Mouse (Mus musculus) MEL (cell line): ENCODE measurements around the gene Lsamp. TPM values are rescaled to one million over a fixed set of nuclear protein-coding genes. Genes with fewer than 3 reads are reported as not detected.

Experiments
- DNase-seq: peaks from one replicate; pipeline ENCODE4 v3.0.0; 2011; ENCODE audit warnings: low read depth, low spot score
- H3K27ac ChIP-seq: 2 replicates; pipeline ENCODE4 v1.5.1; 2012; ENCODE audit warnings: low read depth, mild to moderate bottlenecking, control low read depth, low read length, moderate library complexity; ENCODE audit not compliant: control insufficient read depth
- H3K27me3 ChIP-seq, 2 experiments: fragments of 150-350 bp in 1 of 2; sonication (generic) in 1 of 2; 2 replicates each; pipeline ENCODE4 v1.6.1; 2012; ENCODE audit warnings: low read length in 2 of 2, mild to moderate bottlenecking in 2 of 2, improper control_type of control experiment in 1 of 2, moderate library complexity in 1 of 2; ENCODE audit not compliant: insufficient read depth in 2 of 2, control insufficient read depth in 1 of 2
- H3K36me3 ChIP-seq, 2 experiments: 2 replicates each; pipeline ENCODE4 v1.6.1; 2012 to 2014; ENCODE audit warnings: low read length in 2 of 2, improper control_type of control experiment in 1 of 2, inconsistent platforms in 1 of 2, mild to moderate bottlenecking in 1 of 2; ENCODE audit not compliant: insufficient read depth in 2 of 2, control insufficient read depth in 1 of 2
- H3K4me1 ChIP-seq, 2 experiments: fragments of 150-350 bp in 1 of 2; sonication (generic) in 1 of 2; 2 replicates each; pipeline ENCODE4 v1.6.1; 2012; ENCODE audit warnings: low read length in 2 of 2, improper control_type of control experiment in 1 of 2, mild to moderate bottlenecking in 1 of 2; ENCODE audit not compliant: insufficient read depth in 2 of 2, control insufficient read depth in 1 of 2
- H3K4me3 ChIP-seq, 2 experiments: fragments of 150-350 bp in 1 of 2; sonication (generic) in 1 of 2; 2 replicates each; pipeline ENCODE4 v1.5.1; 2012; ENCODE audit warnings: low read depth in 2 of 2, low read length in 2 of 2, mild to moderate bottlenecking in 2 of 2, moderate library complexity in 2 of 2, control low read depth in 1 of 2, improper control_type of control experiment in 1 of 2; ENCODE audit not compliant: control insufficient read depth in 1 of 2, insufficient read depth in 1 of 2
- H3K79me2 ChIP-seq: 2 replicates; pipeline ENCODE4 v1.6.1; 2012; ENCODE audit warnings: mild to moderate bottlenecking, low read length, moderate library complexity; ENCODE audit not compliant: control insufficient read depth, poor library complexity, insufficient read depth
- H3K9ac ChIP-seq: 2 replicates; pipeline ENCODE4 v1.6.1; 2012; ENCODE audit warnings: low read depth, mild to moderate bottlenecking, control low read depth, low read length, moderate library complexity; ENCODE audit not compliant: control insufficient read depth, poor library complexity, severe bottlenecking
- H3K9me3 ChIP-seq: fragments of 150-350 bp; sonication (generic); replicated peaks from 2 replicates; pipeline ENCODE4 v1.6.1; 2012; ENCODE audit warnings: mild to moderate bottlenecking, low read length, improper control_type of control experiment, moderate library complexity; ENCODE audit not compliant: insufficient read depth
- BHLHE40 ChIP-seq: IDR thresholded peaks from 2 replicates; pipeline ENCODE4 v1.6.1; 2012; ENCODE audit warnings: low read depth, mild to moderate bottlenecking, inconsistent platforms, low read length, improper control_type of control experiment, borderline replicate concordance
- CHD1 ChIP-seq: IDR thresholded peaks from 2 replicates; pipeline ENCODE4 v1.6.1; 2012; ENCODE audit warnings: low read depth, mild to moderate bottlenecking, inconsistent platforms, low read length, improper control_type of control experiment
- CHD2 ChIP-seq: IDR thresholded peaks from 2 replicates; pipeline ENCODE4 v1.6.1; 2011; ENCODE audit warnings: low read length, improper control_type of control experiment
- E2F4 ChIP-seq: IDR thresholded peaks from 2 replicates; pipeline ENCODE4 v1.6.1; 2011; ENCODE audit warnings: low read depth, low read length, improper control_type of control experiment, borderline replicate concordance
- EP300 ChIP-seq, 2 experiments: IDR thresholded peaks; 2 replicates each; pipeline ENCODE4 v1.6.1; 2011; ENCODE audit warnings: improper control_type of control experiment in 2 of 2, low read length in 2 of 2, low read depth in 1 of 2, mild to moderate bottlenecking in 1 of 2
- ETS1 ChIP-seq: IDR thresholded peaks from 2 replicates; pipeline ENCODE4 v1.6.1; 2012; ENCODE audit warnings: low read depth, mild to moderate bottlenecking, inconsistent platforms, low read length, improper control_type of control experiment, moderate library complexity
- GATA1 ChIP-seq: IDR thresholded peaks from 2 replicates; pipeline ENCODE4 v1.6.1; 2011; ENCODE audit warnings: low read depth, low read length, improper control_type of control experiment
- HCFC1 ChIP-seq: IDR thresholded peaks from 2 replicates; pipeline ENCODE4 v1.6.1; 2012; ENCODE audit warnings: low read depth, mild to moderate bottlenecking, inconsistent platforms, low read length, improper control_type of control experiment, moderate library complexity
- MAFK ChIP-seq: IDR thresholded peaks from 2 replicates; pipeline ENCODE4 v1.6.1; 2011; ENCODE audit warnings: low read depth, mild to moderate bottlenecking, low read length, improper control_type of control experiment, borderline replicate concordance
- MAX ChIP-seq: IDR thresholded peaks from 2 replicates; pipeline ENCODE4 v1.6.1; 2011; ENCODE audit warnings: low read length, improper control_type of control experiment
- MAZ ChIP-seq: IDR thresholded peaks from 2 replicates; pipeline ENCODE4 v1.6.1; 2012; ENCODE audit warnings: low read depth, mild to moderate bottlenecking, inconsistent platforms, low read length, improper control_type of control experiment
- MYB ChIP-seq: IDR thresholded peaks from 2 replicates; pipeline ENCODE4 v1.6.1; 2011; ENCODE audit warnings: mild to moderate bottlenecking, low read depth, low read length, improper control_type of control experiment
- MYC ChIP-seq: IDR thresholded peaks from 2 replicates; pipeline ENCODE4 v1.6.1; 2011; ENCODE audit warnings: low read depth, mild to moderate bottlenecking, low read length, improper control_type of control experiment, moderate library complexity
- NELFE ChIP-seq: IDR thresholded peaks from 2 replicates; pipeline ENCODE4 v1.6.1; 2011; ENCODE audit warnings: low read depth, low read length, improper control_type of control experiment
- NRF1 ChIP-seq: IDR thresholded peaks from 2 replicates; pipeline ENCODE4 v1.6.1; 2014; ENCODE audit warnings: low read depth, mild to moderate bottlenecking, inconsistent platforms, low read length, improper control_type of control experiment, moderate library complexity; ENCODE audit not compliant: poor library complexity, insufficient read depth, severe bottlenecking
- POLR2A ChIP-seq, 2 experiments: IDR thresholded peaks; 2 replicates each; pipeline ENCODE4 v1.6.1; 2011 to 2012; ENCODE audit warnings: low read length in 2 of 2, mild to moderate bottlenecking in 2 of 2, control low read depth in 1 of 2, improper control_type of control experiment in 1 of 2, low read depth in 1 of 2, moderate library complexity in 1 of 2; ENCODE audit not compliant: control insufficient read depth in 1 of 2, insufficient read depth in 1 of 2, poor library complexity in 1 of 2
- POLR2AphosphoS2 ChIP-seq: IDR thresholded peaks from 2 replicates; pipeline ENCODE4 v1.6.1; 2011; ENCODE audit warnings: low read length, improper control_type of control experiment
- POLR2AphosphoS5 ChIP-seq: IDR thresholded peaks from 2 replicates; pipeline ENCODE4 v1.6.1; 2012; ENCODE audit warnings: low read depth, borderline replicate concordance, mild to moderate bottlenecking, inconsistent platforms, low read length, moderate library complexity, mixed read lengths
- RAD21 ChIP-seq: IDR thresholded peaks from 2 replicates; pipeline ENCODE4 v1.6.1; 2011; ENCODE audit warnings: mild to moderate bottlenecking, low read depth, low read length, improper control_type of control experiment
- RCOR1 ChIP-seq: IDR thresholded peaks from 2 replicates; pipeline ENCODE4 v1.6.1; 2012; ENCODE audit warnings: low read depth, mild to moderate bottlenecking, inconsistent platforms, low read length, improper control_type of control experiment
- SMC3 ChIP-seq: IDR thresholded peaks from 2 replicates; pipeline ENCODE4 v1.6.1; 2011; ENCODE audit warnings: low read depth, low read length, improper control_type of control experiment
- TAL1 ChIP-seq: IDR thresholded peaks from 2 replicates; pipeline ENCODE4 v1.6.1; 2012; ENCODE audit warnings: mild to moderate bottlenecking, inconsistent platforms, low read length, moderate library complexity, mixed read lengths
- TBP ChIP-seq: IDR thresholded peaks from 2 replicates; pipeline ENCODE4 v1.8.0; 2011; ENCODE audit warnings: low read depth, low read length, improper control_type of control experiment
- TCF12 ChIP-seq: IDR thresholded peaks from 2 replicates; pipeline ENCODE4 v1.6.1; 2014; ENCODE audit warnings: low read depth, mild to moderate bottlenecking, inconsistent platforms, low read length, improper control_type of control experiment, moderate library complexity
- ZC3H11A ChIP-seq: IDR thresholded peaks from 2 replicates; pipeline ENCODE4 v1.6.1; 2012; ENCODE audit warnings: low read depth, mild to moderate bottlenecking, inconsistent platforms, low read length, improper control_type of control experiment
- ZKSCAN1 ChIP-seq: IDR thresholded peaks from 2 replicates; pipeline ENCODE4 v1.6.1; 2012; ENCODE audit warnings: low read depth, mild to moderate bottlenecking, inconsistent platforms, low read length, improper control_type of control experiment, moderate library complexity
- ZMIZ1 ChIP-seq: IDR thresholded peaks from 2 replicates; pipeline ENCODE4 v1.6.1; 2012; ENCODE audit warnings: low read depth, mild to moderate bottlenecking, inconsistent platforms, low read length, improper control_type of control experiment, moderate library complexity
- polyA plus RNA-seq, 2 experiments: library from polyadenylated mRNA; stranded (reverse) in 1 of 2; unstranded in 1 of 2; fragments of >175 nt in 1 of 2; fragments of >200 nt in 1 of 2; gene quantifications; 2 replicates each; pipeline versions ENCODE4 v1.2.1 to v1.2.4; 2012; ENCODE audit warnings: low replicate concordance in 2 of 2, low read depth in 1 of 2; ENCODE audit not compliant: insufficient read length in 2 of 2, insufficient read depth in 1 of 2, missing spikeins in 1 of 2
- total RNA-seq: library from RNA; depleted of rRNA; stranded (reverse); fragments of 300-350 nt; gene quantifications from 2 replicates; pipeline ENCODE4 v1.2.3, GENCODE M21; 2012

Lsamp gene
- total and polyA plus RNA-seq, 3 experiments = 0.42 TPM; not detected in 2

DNA sequence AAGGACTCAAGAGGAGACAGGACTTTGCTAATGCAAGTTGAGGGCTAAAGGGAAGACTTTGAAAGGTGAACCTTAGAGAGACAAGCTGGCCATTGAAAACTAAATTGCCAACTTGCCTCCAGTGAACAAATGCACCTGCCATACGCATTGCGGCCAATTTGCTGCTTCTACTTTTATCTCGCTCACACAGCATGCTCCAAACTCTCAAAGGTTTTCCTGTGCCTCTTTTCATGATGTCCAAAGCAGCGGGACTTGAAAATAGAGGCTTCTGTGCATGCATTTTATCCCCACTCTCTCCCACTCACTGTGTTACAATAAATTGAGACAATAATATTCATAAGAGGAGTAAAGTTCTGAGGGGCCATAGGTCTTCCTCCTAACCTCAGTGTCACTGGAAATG, 1945.4 kb downstream of the Lsamp start:
- no peaks in the 10 kb centered on the region for H3K36me3 ChIP-seq
- no peak for DNase-seq
- no peaks in the 10 kb centered on the region for H3K4me1 ChIP-seq
- no peaks in the 10 kb centered on the region for H3K9me3 ChIP-seq
- no peak overlapping the region for H3K9ac ChIP-seq
- TF ChIP-seq E2F4 (no peak), TCF12 (no peak), ETS1 (no peak), CHD2 (no peak), EP300 (IDR thresholded peaks at IDR 0.05; ENCODE audit: low read depth in 1 of 2, low read length in 2 of 2) (no peak), ZC3H11A (no peak), GATA1 (no peak), POLR2A (IDR thresholded peaks at IDR 0.05; ENCODE audit: control insufficient read depth in 1 of 2, insufficient read depth in 1 of 2, low read depth in 1 of 2, low read length in 2 of 2, poor library complexity in 1 of 2) (no peak), TBP (no peak), NELFE (no peak), ZKSCAN1 (no peak), MAX (no peak), TAL1 (no peak), MAZ (no peak), RAD21 (no peak), ZMIZ1 (no peak)
- TF ChIP-seq, all 39 proteins: peak for 0
- Histone ChIP-seq H3K4me3 (no peak overlapping the region), H3K27ac (no peak overlapping the region), H3K79me2 (no peaks in the 10 kb centered on the region), H3K27me3 (no peaks in the 10 kb centered on the region)

DNA sequence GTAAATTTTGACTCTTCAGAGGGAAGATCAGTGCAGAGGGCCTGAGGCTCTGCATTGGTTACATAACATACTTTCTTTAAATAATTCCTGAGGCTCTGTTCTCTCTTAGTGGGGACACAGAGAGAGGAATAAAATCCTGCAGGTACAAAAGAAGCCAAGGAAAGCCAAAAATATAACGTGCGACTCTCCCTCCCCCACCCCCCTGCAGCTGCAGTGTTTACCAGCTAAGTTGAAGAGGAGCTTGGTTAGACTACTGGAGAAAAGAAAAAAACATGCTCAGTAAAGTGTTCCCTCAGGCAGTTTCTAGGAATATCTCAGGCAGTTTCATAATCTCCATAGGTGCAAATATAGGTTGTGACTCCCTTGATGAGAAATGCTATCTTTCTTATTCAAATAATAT, 1951.5 kb downstream of the Lsamp start:
- Histone ChIP-seq H3K27me3 (no peaks in the 10 kb centered on the region), H3K9me3 (no peaks in the 10 kb centered on the region), H3K4me1 (no peaks in the 10 kb centered on the region), H3K9ac (no peak overlapping the region), H3K4me3 (no peak overlapping the region), H3K36me3 (no peaks in the 10 kb centered on the region), H3K79me2 (no peaks in the 10 kb centered on the region), H3K27ac (no peak overlapping the region)
- DNase-seq = no peak
- no peak for TF ChIP-seq EP300 (IDR thresholded peaks at IDR 0.05; ENCODE audit: low read depth in 1 of 2, low read length in 2 of 2)
- TF ChIP-seq POLR2AphosphoS5 = no peak
- no peak for TF ChIP-seq ZC3H11A
- no peak for TF ChIP-seq MYB
- no peak for TF ChIP-seq BHLHE40
- TF ChIP-seq MAFK = no peak
- TF ChIP-seq ZMIZ1 = no peak
- no peak for TF ChIP-seq TAL1
- no peak for TF ChIP-seq TCF12
- no peak for TF ChIP-seq SMC3
- no peak for TF ChIP-seq CHD1
- no peak for TF ChIP-seq RCOR1
- no peak for TF ChIP-seq HCFC1
- TF ChIP-seq POLR2AphosphoS2 = no peak
- TF ChIP-seq POLR2A (IDR thresholded peaks at IDR 0.05; ENCODE audit: control insufficient read depth in 1 of 2, insufficient read depth in 1 of 2, low read depth in 1 of 2, low read length in 2 of 2, poor library complexity in 1 of 2) = no peak
- TF ChIP-seq ETS1 = no peak
- no peak for TF ChIP-seq MYC
- no peak for TF ChIP-seq NRF1
